Mouse (Mus musculus) cerebellum, adult 8-10 months (tissue): ENCODE data around the gene Magi1.
A peak's percentile ranks its signal among the peaks of the same experiment; 100 is the strongest.

ENCODE experiments used
- DNase-seq: peaks from one replicate; pipeline ENCODE4 v3.0.0; 2022

The Magi1 gene

GRCm38 (mm10) chr6:93874376-93874775, 409.3 kb downstream of the Magi1 start:
- DNase-seq = no peak

GRCm38 (mm10) chr6:93873536-93873935, 410.2 kb downstream of the Magi1 start:
- DNase-seq = no peak

- no peak for DNase-seq
Measured at GRCm38 (mm10) chr6:93871516-93871915, 412.2 kb downstream of the Magi1 start.

GRCm38 (mm10) chr6:93870023-93870422, 413.7 kb downstream of the Magi1 start:
- DNase-seq = no peak

GRCm38 (mm10) chr6:93862263-93862662, 421.5 kb downstream of the Magi1 start:
- DNase-seq = no peak

- no peak for DNase-seq
Measured at GRCm38 (mm10) chr6:93856783-93857182, 426.9 kb downstream of the Magi1 start.

- DNase-seq = peak; percentile 16
Measured at GRCm38 (mm10) chr6:93855806-93856641, 427.7 kb downstream of the Magi1 start.

- no peak for DNase-seq
Measured at GRCm38 (mm10) chr6:93848942-93849790, 434.6 kb downstream of the Magi1 start.

GRCm38 (mm10) chr6:93845498-93845897, 438.2 kb downstream of the Magi1 start:
- DNase-seq = no peak

GRCm38 (mm10) chr6:93845080-93845479, 438.6 kb downstream of the Magi1 start:
- no peak for DNase-seq

- peak; percentile 54 for DNase-seq
Measured at GRCm38 (mm10) chr6:93844576-93844975, 439.1 kb downstream of the Magi1 start.

- no peak for DNase-seq
Measured at GRCm38 (mm10) chr6:93838398-93838797, 445.3 kb downstream of the Magi1 start.

GRCm38 (mm10) chr6:93836585-93836984, 447.1 kb downstream of the Magi1 start:
- DNase-seq = no peak

- no peak for DNase-seq
Measured at GRCm38 (mm10) chr6:93835211-93835610, 448.5 kb downstream of the Magi1 start.

- DNase-seq = no peak
Measured at GRCm38 (mm10) chr6:93828262-93828661, 455.5 kb downstream of the Magi1 start.

- DNase-seq = no peak
Measured at GRCm38 (mm10) chr6:93826875-93827274, 456.8 kb downstream of the Magi1 start.

- no peak for DNase-seq
Measured at GRCm38 (mm10) chr6:93822221-93822897, 461.4 kb downstream of the Magi1 start.

GRCm38 (mm10) chr6:93821512-93821911, 462.2 kb downstream of the Magi1 start:
- no peak for DNase-seq

GRCm38 (mm10) chr6:93819888-93820287, 463.8 kb downstream of the Magi1 start:
- DNase-seq = peak; percentile 97

- DNase-seq = peak; percentile 22
Measured at GRCm38 (mm10) chr6:93819282-93819681, 464.4 kb downstream of the Magi1 start.

- no peak for DNase-seq
Measured at GRCm38 (mm10) chr6:93818494-93818893, 465.2 kb downstream of the Magi1 start.

- peak; percentile 44 for DNase-seq
Measured at GRCm38 (mm10) chr6:93805407-93805936, 478.2 kb downstream of the Magi1 start.

GRCm38 (mm10) chr6:93802390-93802789, 481.3 kb downstream of the Magi1 start:
- no peak for DNase-seq
